Mouse (Mus musculus): ENCODE results near the gene Tcirg1. TPM values are rescaled to one million over a fixed set of nuclear protein-coding genes. Genes with fewer than 3 reads are reported as not detected.

Tcirg1 gene
- polyA plus RNA-seq (2015; fragmentation: Nextera tagmentation; extraction: Ambion mirVana) = 7.4 and 10.9 TPM in 2 replicates

DNA sequence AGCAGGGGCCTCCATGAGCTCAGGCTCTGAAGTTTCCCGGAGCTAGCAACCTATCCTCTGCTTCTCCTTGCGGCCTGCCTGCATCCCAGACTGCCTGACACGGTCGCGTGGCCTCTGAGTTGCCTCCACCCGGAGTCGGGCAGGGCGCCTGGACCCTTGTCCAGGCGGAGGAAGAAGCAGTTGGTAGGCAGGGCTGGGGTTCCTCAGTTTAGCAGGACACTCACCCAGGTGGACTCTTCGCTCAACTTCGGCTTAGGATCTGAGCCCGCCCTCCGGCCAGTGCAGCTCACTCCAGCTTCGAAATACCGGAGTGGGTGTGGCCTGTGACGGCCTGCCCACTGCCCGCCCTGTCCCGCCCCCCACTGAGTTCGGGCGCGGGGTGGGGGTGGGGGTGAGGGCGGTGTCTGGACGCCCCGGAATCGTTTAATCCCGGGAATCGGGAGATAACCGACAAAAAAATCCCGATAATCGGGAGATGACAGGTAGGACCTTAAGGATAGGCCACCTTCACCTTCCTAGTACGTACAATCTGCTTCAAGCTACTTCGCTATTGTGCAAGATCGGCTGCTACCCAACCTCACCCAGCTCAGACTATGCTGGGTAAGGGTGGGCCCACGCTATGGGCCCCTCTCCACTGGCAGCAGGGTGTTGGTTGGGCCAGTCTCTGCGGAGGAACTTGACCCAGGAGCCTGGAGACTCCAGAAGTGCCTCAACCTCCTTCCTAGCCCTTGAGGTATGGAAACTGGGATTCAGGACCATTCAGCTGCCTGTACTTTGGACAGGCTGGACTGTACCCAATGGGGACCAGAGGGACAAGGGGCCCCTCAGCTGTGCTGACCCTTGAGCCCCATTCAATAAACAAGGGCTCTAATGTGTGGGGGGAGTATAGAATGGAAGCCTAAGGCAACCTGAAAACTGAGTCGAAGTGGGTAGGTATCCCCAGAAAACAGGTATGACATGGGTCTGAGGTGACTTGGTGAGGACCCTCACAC lies at the start of gene Tcirg1:
Gene Tcirg1 (minus strand): TSS at position 339 of the 992 bp plus-strand sequence.
- H3K4me1 ChIP-seq (replicated peaks) = peaks cover 22% of the 10 kb centered on the region
- 4% methylated on average over 36 of the region's 36 CpGs for WGBS
- H3K9ac ChIP-seq (replicated peaks) = peak within 1 kb of the TSS; percentile 59
- peak; percentile 59 for ATAC-seq
- H3K36me3 ChIP-seq = peaks cover 32% of the 10 kb centered on the region
- H3K4me3 ChIP-seq (replicated peaks) = peak within 1 kb of the TSS; percentile 41
- H3K9me3 ChIP-seq = no peaks in the 10 kb centered on the region
- H3K4me2 ChIP-seq (replicated peaks) = peak within 1 kb of the TSS; percentile 67
- no peak within 1 kb of the TSS for H3K27ac ChIP-seq
- peaks cover 11% of the 10 kb centered on the region; the same call in 1 of the 2 replicates for H3K27me3 ChIP-seq

DNA sequence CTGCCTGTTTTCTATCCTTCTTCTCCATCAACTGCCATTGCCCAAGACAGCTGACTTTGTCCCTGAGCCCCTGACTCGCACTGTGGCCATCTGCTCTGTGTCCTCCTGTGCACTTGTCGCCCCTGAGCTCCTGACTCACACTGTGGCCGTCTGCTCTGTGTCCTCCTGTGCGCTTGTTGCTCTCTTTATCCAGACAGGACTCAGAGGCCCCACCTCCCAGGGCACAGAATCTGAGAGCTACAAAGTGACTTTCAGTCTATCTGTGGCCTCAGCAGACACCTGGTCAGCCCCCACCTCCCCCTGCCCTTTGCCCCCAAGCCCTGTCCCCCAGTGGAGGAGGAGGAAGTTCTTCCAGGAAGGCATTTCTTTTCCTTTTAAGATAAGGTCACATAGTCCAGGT lies 48.9 kb upstream of the Tcirg1 start:
- H3K9me3 ChIP-seq = no peaks in the 10 kb centered on the region
- H3K36me3 ChIP-seq = no peaks in the 10 kb centered on the region
- H3K27ac ChIP-seq = no peak overlapping the region
- H3K4me3 ChIP-seq (replicated peaks) = no peak overlapping the region
- ATAC-seq = no peak
- WGBS = 60% methylated on average over 4 of the region's 4 CpGs
- no peaks in the 10 kb centered on the region for H3K4me1 ChIP-seq (replicated peaks)
- 0 out of 2 replicates have a peak, but pooled peaks cover 3% of the 10 kb centered on the region for H3K27me3 ChIP-seq
- no peak overlapping the region for H3K9ac ChIP-seq (replicated peaks)
- H3K4me2 ChIP-seq (replicated peaks) = no peak overlapping the region

DNA sequence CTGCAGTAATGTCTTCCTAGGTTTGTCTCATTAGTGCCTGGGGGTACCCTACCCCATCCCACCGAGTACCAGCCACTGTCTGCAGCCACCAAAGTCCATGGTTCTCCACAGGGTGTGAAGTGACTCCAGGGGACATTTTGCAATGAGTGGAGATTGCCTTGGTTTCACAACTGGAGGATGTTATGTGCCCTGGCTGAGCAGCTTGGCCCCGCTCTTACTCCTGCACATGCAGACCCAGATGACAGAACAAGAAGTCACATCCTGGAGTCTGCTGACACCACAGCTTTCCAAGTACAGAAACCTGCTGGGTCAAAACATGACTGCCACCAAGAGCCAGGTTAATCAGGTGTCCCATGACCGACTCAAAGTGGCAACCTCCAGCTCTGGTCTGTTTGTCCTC lies 48.1 kb upstream of the Tcirg1 start:
- Histone ChIP-seq H3K4me1 (replicated peaks) (no peaks in the 10 kb centered on the region), H3K36me3 (no peaks in the 10 kb centered on the region), H3K9me3 (no peaks in the 10 kb centered on the region), H3K4me2 (replicated peaks) (no peak overlapping the region), H3K27ac (no peak overlapping the region), H3K9ac (replicated peaks) (no peak overlapping the region), H3K27me3 (0 out of 2 replicates have a peak, but pooled peaks cover 3% of the 10 kb centered on the region), H3K4me3 (replicated peaks) (no peak overlapping the region)
- no peak for ATAC-seq
- WGBS = 73% methylated on average over 3 of the region's 3 CpGs

DNA sequence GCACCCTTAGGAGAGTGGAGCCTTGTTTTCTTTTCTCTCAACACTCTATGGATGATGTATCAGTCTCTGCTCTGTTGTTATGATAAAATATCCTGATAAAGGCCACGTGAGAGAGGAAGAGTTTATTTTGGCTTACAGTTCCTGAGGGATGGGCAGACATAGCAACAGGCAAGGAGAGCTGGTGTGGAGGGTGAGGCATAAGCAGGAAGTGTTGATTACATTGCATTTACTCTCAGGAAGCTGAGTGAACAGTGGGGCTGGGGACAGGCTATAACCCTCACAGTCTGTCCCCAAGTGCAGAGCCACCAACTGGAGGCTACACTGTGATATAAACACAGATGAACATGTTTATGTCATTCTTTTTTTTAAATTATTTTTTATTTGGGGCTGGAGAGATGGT lies 45.2 kb upstream of the Tcirg1 start:
- 73% methylated on average over 1 of the region's 1 CpGs for WGBS
- H3K27me3 ChIP-seq = 0 out of 2 replicates have a peak, but pooled peaks cover 3% of the 10 kb centered on the region
- H3K36me3 ChIP-seq = no peaks in the 10 kb centered on the region
- no peak overlapping the region for H3K4me3 ChIP-seq (replicated peaks)
- H3K4me1 ChIP-seq (replicated peaks) = no peaks in the 10 kb centered on the region
- H3K9me3 ChIP-seq = no peaks in the 10 kb centered on the region
- no peak overlapping the region for H3K9ac ChIP-seq (replicated peaks)
- no peak overlapping the region for H3K27ac ChIP-seq
- H3K4me2 ChIP-seq (replicated peaks) = no peak overlapping the region
- ATAC-seq = no peak

GRCm38 (mm10) chr19:3951461-3951860 lies 44.5 kb upstream of the Tcirg1 start:
- H3K36me3 ChIP-seq = no peaks in the 10 kb centered on the region
- 0 out of 2 replicates have a peak, but pooled peaks cover under 1% of the 10 kb centered on the region for H3K27me3 ChIP-seq
- no peak overlapping the region for H3K4me3 ChIP-seq (replicated peaks)
- ATAC-seq = no peak
- H3K4me1 ChIP-seq (replicated peaks) = no peaks in the 10 kb centered on the region
- H3K9ac ChIP-seq (replicated peaks) = no peak overlapping the region
- no peak overlapping the region for H3K4me2 ChIP-seq (replicated peaks)
- H3K9me3 ChIP-seq = no peaks in the 10 kb centered on the region
- no peak overlapping the region for H3K27ac ChIP-seq

GRCm38 (mm10) chr19:3950331-3950730 lies 43.4 kb upstream of the Tcirg1 start:
- Histone ChIP-seq H3K9ac (replicated peaks) (no peak overlapping the region), H3K4me1 (replicated peaks) (no peaks in the 10 kb centered on the region), H3K4me2 (replicated peaks) (no peak overlapping the region), H3K27ac (no peak overlapping the region), H3K36me3 (no peaks in the 10 kb centered on the region), H3K27me3 (no peaks in the 10 kb centered on the region), H3K9me3 (no peaks in the 10 kb centered on the region), H3K4me3 (replicated peaks) (no peak overlapping the region)
- no peak for ATAC-seq
- WGBS = 73% methylated on average over 3 of the region's 3 CpGs

- Histone ChIP-seq H3K9ac (replicated peaks) (no peak overlapping the region), H3K4me2 (replicated peaks) (no peak overlapping the region), H3K9me3 (no peaks in the 10 kb centered on the region), H3K27me3 (peaks cover 6% of the 10 kb centered on the region; the same call in 1 of the 2 replicates), H3K4me1 (replicated peaks) (no peaks in the 10 kb centered on the region), H3K4me3 (replicated peaks) (no peak overlapping the region), H3K36me3 (no peaks in the 10 kb centered on the region), H3K27ac (no peak overlapping the region)
- 76% methylated on average over 14 of the region's 14 CpGs for WGBS
- ATAC-seq = no peak
Measured at GRCm38 (mm10) chr19:3948546-3948945, 41.6 kb upstream of the Tcirg1 start.

DNA sequence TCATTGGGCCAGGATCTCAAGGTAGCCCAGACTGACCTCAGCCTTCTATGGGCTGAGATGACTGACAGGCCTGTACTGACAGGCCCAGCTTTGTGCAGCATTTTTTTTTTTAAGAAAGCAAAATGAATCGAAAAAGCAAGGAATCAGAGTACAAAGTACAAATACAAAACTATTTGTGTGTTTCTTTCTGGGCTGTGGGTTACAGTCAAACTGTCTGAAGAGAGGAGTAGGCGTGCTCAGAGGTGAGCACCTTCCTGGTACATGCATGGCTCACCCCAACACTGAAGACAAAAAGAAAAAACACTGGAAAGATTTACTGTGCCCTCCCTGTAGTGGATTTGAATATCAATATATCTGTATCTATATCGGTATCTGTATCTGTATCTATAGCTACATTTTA lies 40.9 kb upstream of the Tcirg1 start:
- Histone ChIP-seq H3K4me2 (replicated peaks) (no peak overlapping the region), H3K9me3 (no peaks in the 10 kb centered on the region), H3K9ac (replicated peaks) (no peak overlapping the region), H3K27me3 (peaks cover 11% of the 10 kb centered on the region), H3K4me3 (replicated peaks) (no peak overlapping the region), H3K4me1 (replicated peaks) (peaks cover 3% of the 10 kb centered on the region), H3K36me3 (no peaks in the 10 kb centered on the region), H3K27ac (no peak overlapping the region)
- WGBS = 76% methylated on average over 3 of the region's 3 CpGs
- ATAC-seq = no peak

- H3K9ac ChIP-seq (replicated peaks) = no peak overlapping the region
Measured at GRCm38 (mm10) chr19:3946715-3947114, 39.8 kb upstream of the Tcirg1 start.

GRCm38 (mm10) chr19:3945872-3946564 lies 39.1 kb upstream of the Tcirg1 start:
- no peak for ATAC-seq
- H3K27ac ChIP-seq = no peak overlapping the region
- H3K36me3 ChIP-seq = no peaks in the 10 kb centered on the region
- H3K27me3 ChIP-seq = peaks cover 11% of the 10 kb centered on the region
- WGBS = 38% methylated on average over 10 of the region's 10 CpGs
- no peak overlapping the region for H3K4me3 ChIP-seq (replicated peaks)
- H3K9ac ChIP-seq (replicated peaks) = no peak overlapping the region
- H3K4me2 ChIP-seq (replicated peaks) = no peak overlapping the region
- H3K4me1 ChIP-seq (replicated peaks) = peaks cover 3% of the 10 kb centered on the region
- H3K9me3 ChIP-seq = no peaks in the 10 kb centered on the region

More at GRCm38 (mm10) chr19:3946715-3947114, 39.8 kb upstream of the Tcirg1 start:
- WGBS = 11% methylated on average over 2 of the region's 2 CpGs
- Histone ChIP-seq H3K4me2 (replicated peaks) (no peak overlapping the region), H3K9me3 (no peaks in the 10 kb centered on the region), H3K27me3 (peaks cover 11% of the 10 kb centered on the region), H3K27ac (no peak overlapping the region), H3K4me3 (replicated peaks) (no peak overlapping the region), H3K36me3 (no peaks in the 10 kb centered on the region), H3K4me1 (replicated peaks) (peaks cover 3% of the 10 kb centered on the region)
- ATAC-seq = peak; percentile 84

- Histone ChIP-seq H3K4me2 (replicated peaks) (peak overlapping the region; percentile 21; the same call in 1 of the 2 replicates), H3K27ac (no peak overlapping the region), H3K4me1 (replicated peaks) (peaks cover 3% of the 10 kb centered on the region), H3K9me3 (no peaks in the 10 kb centered on the region), H3K4me3 (replicated peaks) (no peak overlapping the region), H3K27me3 (peaks cover 11% of the 10 kb centered on the region), H3K36me3 (no peaks in the 10 kb centered on the region), H3K9ac (replicated peaks) (no peak overlapping the region)
- no peak for ATAC-seq
- 26% methylated on average over 27 of the region's 27 CpGs for WGBS
Measured at GRCm38 (mm10) chr19:3942986-3943735, 36.2 kb upstream of the Tcirg1 start.

Measured in midbrain, embryonic 13.5 days (tissue).